Mouse (Mus musculus) bone marrow, adult 2 months (tissue): ENCODE measurements around the gene Fxn.

Experiments
- CTCF ChIP-seq: fragments of 200-500 bp; IDR thresholded peaks from 2 replicates; pipeline ENCODE4 v1.5.1; 2011; ENCODE audit warnings: low read length, control low read depth; ENCODE audit not compliant: control insufficient read depth, insufficient read depth
- POLR2A ChIP-seq: fragments of 200-500 bp; IDR thresholded peaks from 2 replicates; pipeline ENCODE4 v1.6.1; 2011; ENCODE audit warnings: low read depth, mild to moderate bottlenecking, control low read depth, low read length, borderline replicate concordance; ENCODE audit not compliant: control insufficient read depth

DNA sequence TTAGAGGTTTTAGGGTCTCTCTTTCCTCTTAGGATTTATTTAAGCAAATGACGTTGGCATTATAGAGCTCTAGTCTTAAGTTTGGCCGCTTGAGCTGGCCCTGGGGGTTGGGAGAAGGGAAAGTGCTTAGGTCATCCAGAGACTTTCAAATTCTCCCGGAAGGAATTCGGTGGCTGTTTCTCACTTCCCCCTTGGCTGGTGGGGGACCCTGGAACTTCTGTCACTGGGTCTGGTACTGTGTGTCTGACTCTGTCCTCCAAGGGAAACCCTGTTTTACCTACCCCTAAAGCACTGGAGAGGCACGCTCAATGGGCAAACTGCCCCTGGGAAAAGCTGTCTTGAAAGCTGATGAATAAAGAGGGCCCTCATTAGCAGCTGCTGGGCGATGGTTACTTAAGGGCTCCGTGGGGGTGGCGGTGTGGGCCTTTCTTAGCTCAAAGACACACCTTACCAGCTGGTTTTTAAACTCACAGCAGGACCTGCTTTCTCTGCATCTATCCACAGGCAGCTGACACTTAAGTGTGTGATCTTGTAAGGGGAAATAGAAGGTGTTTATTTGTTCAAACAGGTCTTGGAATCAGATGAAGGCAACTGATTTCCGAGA, 26.6 kb downstream of the Fxn start:
- no peak for TF ChIP-seq CTCF
- TF ChIP-seq POLR2A: no peak
